Mouse (Mus musculus) T-cell, adult 2 months (primary cell): ENCODE results near the gene Sema6c.
A peak's percentile ranks its signal among the peaks of the same experiment; 100 is the strongest.

ENCODE experiments used
- DNase-seq: peaks from one replicate; pipeline ENCODE4 v3.0.0; 2022; ENCODE audit warnings: low spot score

Gene Sema6c

GRCm38 (mm10) chr3:95142617-95143011, 17.6 kb upstream of the Sema6c start:
- peak; percentile 88 for DNase-seq

- DNase-seq: no peak
Measured at GRCm38 (mm10) chr3:95147924-95148323, 12.3 kb upstream of the Sema6c start.

GRCm38 (mm10) chr3:95153874-95154273, 6.4 kb upstream of the Sema6c start:
- peak; percentile 77 for DNase-seq

GRCm38 (mm10) chr3:95159511-95159986, 708 bp upstream of the Sema6c start:
- no peak for DNase-seq

- DNase-seq: no peak
Measured at GRCm38 (mm10) chr3:95161041-95161551, 839 bp downstream of the Sema6c start.

- no peak for DNase-seq
Measured at GRCm38 (mm10) chr3:95161618-95162344, 1.5 kb downstream of the Sema6c start.

- DNase-seq: no peak
Measured at GRCm38 (mm10) chr3:95162345-95162628, 2.0 kb downstream of the Sema6c start.

- no peak for DNase-seq
Measured at GRCm38 (mm10) chr3:95163419-95164255, 3.4 kb downstream of the Sema6c start.

GRCm38 (mm10) chr3:95164256-95164550, 3.9 kb downstream of the Sema6c start:
- no peak for DNase-seq

- DNase-seq: no peak
Measured at GRCm38 (mm10) chr3:95164840-95165239, 4.6 kb downstream of the Sema6c start.

- no peak for DNase-seq
Measured at GRCm38 (mm10) chr3:95169996-95170395, 9.7 kb downstream of the Sema6c start.

GRCm38 (mm10) chr3:95171105-95171504, 10.8 kb downstream of the Sema6c start:
- DNase-seq: no peak

GRCm38 (mm10) chr3:95172526-95173255, 12.4 kb downstream of the Sema6c start:
- no peak for DNase-seq

- no peak for DNase-seq
Measured at GRCm38 (mm10) chr3:95173256-95173949, 13.1 kb downstream of the Sema6c start.

GRCm38 (mm10) chr3:95174011-95174592, 13.8 kb downstream of the Sema6c start:
- peak; percentile 78 for DNase-seq

GRCm38 (mm10) chr3:95176500-95176899, 16.2 kb downstream of the Sema6c start:
- DNase-seq: no peak

- no peak for DNase-seq
Measured at GRCm38 (mm10) chr3:95177583-95177982, 17.3 kb downstream of the Sema6c start.

- no peak for DNase-seq
Measured at GRCm38 (mm10) chr3:95178948-95179347, 18.7 kb downstream of the Sema6c start.

GRCm38 (mm10) chr3:95179890-95180289, 19.6 kb downstream of the Sema6c start:
- DNase-seq: no peak

GRCm38 (mm10) chr3:95181841-95182240, 21.6 kb downstream of the Sema6c start:
- DNase-seq: no peak

GRCm38 (mm10) chr3:95184796-95185577, 24.7 kb downstream of the Sema6c start:
- DNase-seq: peak; percentile 12
